Mouse (Mus musculus) heart, adult 2 months (tissue): ENCODE results near the gene Gm45021. TPM values are rescaled to one million over a fixed set of nuclear protein-coding genes. Genes with fewer than 3 reads are reported as not detected.
A peak's percentile ranks its signal among the peaks of the same experiment; 100 is the strongest.

Source experiments
- DNase-seq, 2 experiments: peaks; one replicate each; pipeline ENCODE4 v3.0.0; 2021
- H3K27ac ChIP-seq: fragments of 200-600 bp; 2 replicates; pipeline ENCODE4 v1.8.1; 2022
- H3K27me3 ChIP-seq: fragments of 200-500 bp; 2 replicates; pipeline ENCODE4 v1.6.1; 2012; ENCODE audit warnings: mild to moderate bottlenecking, low read length, inconsistent platforms, mixed read lengths; ENCODE audit not compliant: control insufficient read depth, insufficient read depth
- H3K36me3 ChIP-seq: fragments of 200-500 bp; 2 replicates; pipeline ENCODE4 v1.6.1; 2012; ENCODE audit warnings: low read length, inconsistent platforms; ENCODE audit not compliant: control insufficient read depth, insufficient read depth
- H3K4me1 ChIP-seq: fragments of 200-500 bp; 2 replicates; pipeline ENCODE4 v1.6.1; 2011; ENCODE audit warnings: low read length; ENCODE audit not compliant: control insufficient read depth, insufficient read depth
- H3K4me3 ChIP-seq: fragments of 200-600 bp; 2 replicates; pipeline ENCODE4 v1.8.1; 2022
- H3K79me2 ChIP-seq: fragments of 200-500 bp; replicated peaks from 2 replicates; pipeline ENCODE4 v1.6.1; 2012; ENCODE audit warnings: mild to moderate bottlenecking, inconsistent platforms, low read length, moderate library complexity, mixed read lengths; ENCODE audit not compliant: control insufficient read depth, insufficient read depth
- H3K9ac ChIP-seq: fragments of 200-500 bp; 2 replicates; pipeline ENCODE4 v1.6.1; 2012; ENCODE audit warnings: low read depth, mild to moderate bottlenecking, control low read depth, inconsistent platforms, low read length, mixed read lengths
- CTCF ChIP-seq: fragments of 200-600 bp; IDR thresholded peaks from 2 replicates; pipeline ENCODE4 v1.8.1; 2022; ENCODE audit warnings: antibody characterized with exemption, mild to moderate bottlenecking, moderate library complexity
- EP300 ChIP-seq: fragments of 200-500 bp; IDR thresholded peaks from 2 replicates; pipeline ENCODE4 v1.6.1; 2011; ENCODE audit warnings: low read depth, low read length, control low read depth; ENCODE audit not compliant: insufficient read depth
- POLR2A ChIP-seq: fragments of 200-500 bp; IDR thresholded peaks from 2 replicates; pipeline ENCODE4 v1.6.1; 2011; ENCODE audit warnings: mild to moderate bottlenecking, low read depth, low read length, control low read depth; ENCODE audit not compliant: insufficient read depth
- WGBS: fragments of 180-500 bp; shearing (Covaris S2); methylation state at CpG from one replicate; pipeline ENCODE4 v1.1.7; 2018; 5-methylcytosine and 5-hydroxymethylcytosine counted together
- intact Hi-C: fragments of 180-260 bp; cut with DNase I; formaldehyde crosslinking; loops from one replicate; pipeline ENCODE4 v1.15.1; 2025
- polyA plus RNA-seq: library from polyadenylated mRNA; depleted of rRNA; stranded (reverse); fragments of >200 nt; gene quantifications from 2 replicates; pipeline ENCODE4 v1.2.3, GENCODE M21; 2012
- total RNA-seq, 2 experiments: library from RNA; stranded (reverse); gene quantifications; 2 replicates each; pipeline ENCODE4 v1.2.3; 2021

Gene Gm45021
- total and polyA plus RNA-seq, 3 experiments, result not detected

DNA sequence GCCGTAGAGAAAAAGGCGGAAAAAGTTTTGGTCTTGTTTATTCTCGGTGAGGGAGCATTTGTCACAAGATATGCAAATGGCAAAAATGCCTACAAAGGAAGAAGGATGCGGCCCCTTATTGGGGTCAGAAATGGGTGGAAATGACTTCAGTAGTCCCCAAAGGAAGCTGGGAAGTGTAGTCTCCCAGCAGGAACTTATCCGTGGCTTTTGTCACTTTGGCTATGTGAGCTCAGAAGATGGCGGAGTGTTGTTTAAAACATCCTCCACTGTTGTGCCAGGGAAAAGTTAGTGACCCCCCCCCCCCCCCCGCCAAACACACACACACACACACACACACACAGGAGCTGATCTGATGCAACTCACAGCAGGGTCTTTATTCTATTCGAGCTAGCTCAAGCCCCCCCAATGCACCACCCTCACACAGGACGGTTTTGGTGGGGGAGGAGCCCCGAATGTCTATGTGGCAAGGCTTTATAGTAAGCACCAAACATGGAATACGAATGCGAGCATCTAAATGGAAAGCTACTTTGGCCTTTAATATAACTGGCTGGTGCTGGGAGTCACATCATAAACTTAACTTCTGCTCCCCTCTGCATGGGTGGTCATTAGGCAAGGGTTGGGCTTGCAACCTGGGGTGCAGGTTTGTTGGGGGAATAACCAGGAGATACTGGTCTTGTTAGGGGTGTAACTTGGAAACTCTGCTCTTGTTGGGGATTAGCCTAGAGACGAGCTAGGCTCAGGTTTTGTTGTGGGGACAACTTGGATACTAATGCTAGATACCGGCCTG is 34.1 kb upstream of the Gm45021 start:
- Histone ChIP-seq H3K27ac (peak overlapping the region; percentile 99), H3K27me3 (no peaks in the 10 kb centered on the region), H3K4me1 (peaks cover 6% of the 10 kb centered on the region), H3K4me3 (peak overlapping the region; percentile 59), H3K36me3 (no peaks in the 10 kb centered on the region), H3K79me2 (no peaks in the 10 kb centered on the region), H3K9ac (peak overlapping the region; percentile 89)
- intact Hi-C loops, result no loop called here
- TF ChIP-seq CTCF (no peak), POLR2A (peak; percentile 27), EP300 (no peak)
- WGBS, result 28% methylated on average over 13 of the region's 14 CpGs
- peak; percentile 44 to 73 for DNase-seq

DNA sequence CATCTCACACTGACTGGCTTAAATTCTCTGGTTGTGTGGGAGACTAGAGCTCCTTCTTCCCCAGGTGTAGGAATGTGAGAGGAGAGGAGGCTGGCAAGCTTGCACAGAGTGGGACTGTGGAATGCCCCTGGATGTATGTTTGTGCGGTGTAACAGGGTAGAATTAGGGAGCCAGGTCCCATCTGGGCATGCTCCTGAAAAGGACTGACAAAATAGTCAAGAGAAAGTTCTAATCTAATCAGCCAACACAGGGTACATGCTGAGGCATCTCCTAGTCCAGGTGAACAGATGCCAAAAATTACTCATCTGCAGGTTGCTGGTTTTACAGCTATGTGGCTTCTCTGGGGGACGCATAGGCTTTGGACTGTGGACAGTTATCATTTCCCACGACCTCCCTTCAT is 33.5 kb upstream of the Gm45021 start:
- DNase-seq, result no peak
- Histone ChIP-seq H3K4me1 (peaks cover 6% of the 10 kb centered on the region), H3K79me2 (no peaks in the 10 kb centered on the region), H3K27me3 (no peaks in the 10 kb centered on the region), H3K4me3 (no peak overlapping the region), H3K9ac (no peak overlapping the region), H3K27ac (no peak overlapping the region; the same call in 1 of the 2 replicates), H3K36me3 (no peaks in the 10 kb centered on the region)
- TF ChIP-seq POLR2A (no peak), CTCF (no peak), EP300 (no peak)
- intact Hi-C loops, result no loop called here
- 88% methylated on average over 3 of the region's 3 CpGs for WGBS

DNA sequence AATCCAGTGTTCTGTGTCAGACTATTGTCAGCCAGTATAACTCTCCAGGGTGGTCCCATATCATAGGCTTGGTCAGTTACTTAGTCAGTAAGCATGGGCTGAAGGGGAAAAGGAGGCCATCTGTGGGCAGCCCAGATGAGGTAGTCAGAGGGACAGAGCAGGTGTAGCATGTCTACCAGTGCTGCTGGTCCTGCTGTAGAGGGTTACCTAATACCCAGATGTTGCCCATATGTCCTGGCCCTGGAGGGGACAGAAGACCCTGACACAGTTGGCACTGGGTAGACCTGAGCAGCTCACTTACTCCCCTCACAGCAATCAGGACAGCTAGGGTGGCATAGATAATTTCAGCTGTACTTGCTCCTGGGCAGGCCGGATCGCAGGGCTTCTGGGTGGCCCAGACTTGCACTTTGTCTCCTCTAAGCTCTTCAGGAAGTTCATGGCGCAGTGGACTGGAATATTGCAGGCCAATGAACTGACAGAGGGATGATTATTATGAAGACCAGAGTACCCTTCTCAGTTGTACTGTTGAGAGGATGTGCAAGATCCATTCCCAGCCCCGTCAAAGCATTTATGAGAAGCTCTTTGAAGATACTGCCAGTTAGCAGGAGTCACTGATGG is 23.6 kb upstream of the Gm45021 start:
- no peaks in the 10 kb centered on the region for H3K27me3 ChIP-seq
- H3K4me1 ChIP-seq, result peaks cover 22% of the 10 kb centered on the region
- peak overlapping the region; percentile 4; the same call in 1 of the 2 replicates for H3K27ac ChIP-seq
- intact Hi-C loops, result no loop called here
- no peak overlapping the region for H3K4me3 ChIP-seq
- TF ChIP-seq CTCF (no peak), POLR2A (no peak), EP300 (no peak)
- H3K79me2 ChIP-seq, result no peaks in the 10 kb centered on the region
- 71% methylated on average over 4 of the region's 4 CpGs for WGBS
- no peak overlapping the region for H3K9ac ChIP-seq
- no peaks in the 10 kb centered on the region for H3K36me3 ChIP-seq
- no peak for DNase-seq

GRCm38 (mm10) chr6:48566312-48566711 is 23.1 kb upstream of the Gm45021 start:
- TF ChIP-seq CTCF (no peak), EP300 (peak; percentile 54; the same call in 1 of the 2 replicates)
- Histone ChIP-seq H3K4me1 (peaks cover 22% of the 10 kb centered on the region), H3K9ac (no peak overlapping the region), H3K36me3 (no peaks in the 10 kb centered on the region), H3K27ac (peak overlapping the region; percentile 51), H3K79me2 (no peaks in the 10 kb centered on the region), H3K4me3 (no peak overlapping the region), H3K27me3 (no peaks in the 10 kb centered on the region)
- 3% methylated on average over 5 of the region's 5 CpGs for WGBS
- peak; percentile 78 to 86 for DNase-seq
- intact Hi-C loops, result no loop called here

GRCm38 (mm10) chr6:48568036-48568984 is 21.1 kb upstream of the Gm45021 start:
- Histone ChIP-seq H3K27me3 (no peaks in the 10 kb centered on the region), H3K27ac (peak overlapping the region; percentile 62), H3K79me2 (no peaks in the 10 kb centered on the region), H3K9ac (peak overlapping the region; percentile 54), H3K4me1 (peaks cover 27% of the 10 kb centered on the region), H3K4me3 (no peak overlapping the region; the same call in 1 of the 2 replicates), H3K36me3 (no peaks in the 10 kb centered on the region)
- TF ChIP-seq POLR2A (no peak), EP300 (no peak), CTCF (no peak)
- 24% methylated on average over 21 of the region's 21 CpGs for WGBS
- intact Hi-C loops, result no loop called here
- DNase-seq, result peak; percentile 73 to 74
